Mouse (Mus musculus) cerebellum, adult (tissue): ENCODE measurements around the gene Zfp788.
"Not testable (repeated sequence)": the region's sequence is repeated elsewhere in the genome, so short reads cannot be mapped to it uniquely, and the experiment has no call there.

Experiments
- ATAC-seq: cut with Nextera tagmentation; 2 replicates; pipeline ENCODE4 v1.9.2; 2017; ENCODE audit warnings: mild to moderate bottlenecking, moderate library complexity, mixed read lengths; ENCODE audit not compliant: insufficient number of reproducible peaks, low FRiP score, low TSS enrichment

The Zfp788 gene

DNA sequence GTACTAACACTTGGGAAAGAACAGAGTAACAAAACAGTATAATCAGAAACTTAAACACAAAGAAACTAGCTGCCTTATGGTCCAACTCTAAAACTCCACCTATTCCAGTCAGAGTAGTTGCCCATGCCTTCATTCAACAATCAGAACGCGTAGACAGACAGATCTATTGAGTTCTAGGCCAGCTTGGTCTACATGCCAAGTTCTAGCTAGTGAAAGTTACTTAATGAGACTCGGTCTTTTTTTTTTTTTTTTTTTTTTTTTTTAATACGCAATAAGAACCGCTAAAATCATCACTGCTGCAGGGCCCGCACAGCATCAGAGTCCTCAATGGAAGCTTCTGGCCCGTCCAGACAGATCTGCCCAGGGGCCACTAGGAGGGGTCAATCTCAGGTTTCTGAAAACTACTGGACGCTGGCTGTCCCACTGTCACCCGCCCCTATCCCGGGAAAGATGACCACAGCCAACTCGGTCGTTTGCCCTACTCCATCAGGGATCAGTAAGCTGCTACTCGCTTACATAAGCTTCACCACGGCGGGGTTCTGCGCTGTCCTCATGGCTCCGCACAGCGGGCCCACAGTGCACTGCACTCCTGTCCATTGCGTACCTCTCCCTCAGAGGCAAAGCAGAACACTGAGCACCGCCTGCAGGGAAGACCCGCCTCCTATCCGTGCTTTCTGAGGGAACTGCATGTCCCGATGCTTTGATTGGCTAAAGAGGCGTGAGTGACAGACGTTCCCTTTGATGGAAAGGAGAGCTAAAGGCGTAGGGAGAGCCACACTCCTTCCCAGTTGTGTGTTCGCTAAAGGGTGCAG lies at the start of gene Zfp788:
Gene Zfp788 (plus strand): TSS at position 795 of the 812 bp plus-strand sequence.
- peak; percentile 97 for ATAC-seq

- ATAC-seq = not testable (repeated sequence)
Measured at GRCm38 (mm10) chr7:41587831-41588230, 45.2 kb upstream of the Zfp788 start.

- no peak for ATAC-seq
Measured at GRCm38 (mm10) chr7:41598615-41599014, 34.4 kb upstream of the Zfp788 start.

GRCm38 (mm10) chr7:41599034-41599813 lies 33.8 kb upstream of the Zfp788 start, which contains the start of gene 2610021A01Rik:
2610021A01Rik (plus strand) TSS chr7:41599230.
- peak; percentile 97 for ATAC-seq

- no peak for ATAC-seq
Measured at GRCm38 (mm10) chr7:41599932-41600548, 33.0 kb upstream of the Zfp788 start.

- no peak for ATAC-seq
Measured at GRCm38 (mm10) chr7:41611654-41612053, 21.3 kb upstream of the Zfp788 start.

DNA sequence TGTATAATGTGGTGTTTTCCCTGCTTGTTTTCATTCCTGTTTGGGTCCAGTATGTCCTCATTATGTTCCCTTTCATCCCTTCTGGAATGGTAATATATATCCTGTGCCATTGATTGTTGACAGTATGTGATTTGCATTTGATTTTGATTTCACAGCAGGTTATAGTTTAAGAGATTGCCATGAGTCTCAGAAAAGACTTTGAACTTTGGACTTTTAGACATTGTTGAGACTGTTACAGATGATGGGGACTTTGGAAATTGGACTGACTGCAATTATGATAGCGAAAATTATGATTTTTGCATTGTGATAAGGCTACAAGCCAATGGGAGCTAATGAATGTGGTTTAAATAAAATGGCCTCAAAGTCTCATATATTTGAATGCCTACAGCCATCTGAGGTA lies 16.8 kb upstream of the Zfp788 start:
- ATAC-seq = not testable (repeated sequence)

GRCm38 (mm10) chr7:41633221-41633984 lies 400 bp downstream of the Zfp788 start:
- peak; percentile 95 for ATAC-seq

- not testable (repeated sequence) for ATAC-seq
Measured at GRCm38 (mm10) chr7:41674326-41674725, 41.3 kb downstream of the Zfp788 start.
